Mouse (Mus musculus): ENCODE measurements around the gene Tmem8.
A peak's percentile ranks its signal among the peaks of the same experiment; 100 is the strongest.
"Not testable (repeated sequence)": the region's sequence is repeated elsewhere in the genome, so short reads cannot be mapped to it uniquely, and the experiment has no call there.

Tmem8 gene

DNA sequence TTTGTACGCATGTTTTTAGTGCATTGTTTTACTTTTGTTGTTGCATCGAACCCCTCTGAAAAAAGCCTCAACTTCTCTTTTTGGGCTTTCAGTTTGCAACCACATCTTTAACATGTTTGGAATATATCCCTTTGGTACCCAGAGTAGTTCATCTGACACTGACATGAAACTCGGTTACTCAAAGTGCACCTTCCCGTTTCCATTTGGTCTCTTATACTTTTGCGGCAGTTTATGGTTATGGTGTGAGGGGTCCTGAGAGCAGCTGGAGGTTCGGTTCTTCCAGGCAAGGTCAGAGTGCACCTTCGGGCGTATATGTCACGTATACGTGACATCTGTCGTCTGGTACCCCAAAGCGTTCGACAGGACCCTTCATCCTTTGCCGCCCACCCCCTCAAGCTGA is 348 bp upstream of the Tmem8 start:
- no peak for DNase-seq

DNA sequence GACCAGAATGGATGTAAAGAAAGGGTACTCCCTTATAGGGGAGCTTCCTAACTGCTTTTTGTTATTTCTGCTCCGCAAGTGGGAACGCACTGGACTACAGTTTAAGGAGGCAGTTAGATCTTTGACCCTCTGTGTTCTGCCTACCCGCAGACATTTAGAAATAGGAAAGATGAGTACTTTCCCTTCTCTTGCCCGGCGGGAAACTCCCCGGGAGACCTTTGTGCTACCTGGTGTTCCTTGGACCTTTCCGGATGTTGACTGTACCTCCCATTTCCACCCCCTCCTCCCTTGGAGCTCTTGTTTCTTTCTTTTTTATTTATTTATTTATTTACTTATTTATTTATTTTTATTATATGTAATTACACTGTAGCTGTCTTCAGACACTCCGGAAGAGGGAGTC is 962 bp downstream of the Tmem8 start:
- DNase-seq, result no peak

DNA sequence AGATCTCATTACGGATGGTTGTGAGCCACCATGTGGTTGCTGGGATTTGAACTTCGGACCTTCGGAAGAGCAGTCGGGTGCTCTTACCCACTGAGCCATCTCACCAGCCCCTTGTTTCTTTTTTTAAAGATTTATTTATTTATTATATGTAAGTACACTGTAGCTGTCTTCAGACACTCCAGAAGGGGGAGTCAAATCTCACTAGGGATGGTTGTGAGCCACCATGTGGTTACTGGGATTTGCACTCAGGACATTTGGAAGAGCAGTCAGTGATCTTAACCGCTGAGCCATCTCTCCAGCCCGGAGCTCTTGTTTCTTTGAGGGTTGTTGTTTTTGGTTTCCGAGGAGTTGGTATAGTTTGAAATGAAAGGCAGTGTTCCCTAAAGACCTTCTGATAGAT is 1.4 kb downstream of the Tmem8 start:
- DNase-seq, result not testable (repeated sequence)

DNA sequence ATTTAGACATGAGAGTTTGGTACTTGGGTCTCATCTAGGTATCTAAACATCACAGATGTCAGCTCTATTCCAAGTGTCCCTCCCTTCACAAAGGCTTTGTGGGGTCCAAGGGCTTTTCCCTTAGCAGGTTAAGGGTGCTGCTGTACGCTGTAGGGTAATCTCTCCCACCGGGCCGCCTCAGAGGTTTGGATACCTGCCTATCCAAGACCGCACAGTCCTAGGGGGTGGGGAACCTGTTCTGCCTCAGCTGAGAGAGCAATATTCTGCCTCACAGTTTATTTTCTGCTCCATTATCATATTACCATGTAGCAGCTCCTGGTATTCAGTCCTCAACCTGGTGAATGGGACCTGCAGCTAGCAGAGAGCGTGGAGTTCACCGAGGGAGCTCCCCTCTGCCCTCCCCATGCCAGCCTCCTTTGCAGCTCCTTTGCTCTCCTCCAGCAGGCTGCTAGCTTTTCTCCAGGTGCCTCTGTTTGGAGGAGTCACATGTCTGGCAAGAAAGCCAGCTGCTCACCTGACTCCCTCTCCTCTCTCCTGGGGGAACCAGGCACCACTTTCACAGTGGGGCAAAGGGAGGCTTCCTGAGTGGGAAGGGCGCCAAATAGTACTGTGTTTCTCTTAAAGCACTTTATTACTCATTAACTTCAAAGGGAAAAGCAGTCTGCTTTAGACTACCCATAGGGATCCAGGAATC is 2.3 kb downstream of the Tmem8 start:
- DNase-seq, result no peak

DNA sequence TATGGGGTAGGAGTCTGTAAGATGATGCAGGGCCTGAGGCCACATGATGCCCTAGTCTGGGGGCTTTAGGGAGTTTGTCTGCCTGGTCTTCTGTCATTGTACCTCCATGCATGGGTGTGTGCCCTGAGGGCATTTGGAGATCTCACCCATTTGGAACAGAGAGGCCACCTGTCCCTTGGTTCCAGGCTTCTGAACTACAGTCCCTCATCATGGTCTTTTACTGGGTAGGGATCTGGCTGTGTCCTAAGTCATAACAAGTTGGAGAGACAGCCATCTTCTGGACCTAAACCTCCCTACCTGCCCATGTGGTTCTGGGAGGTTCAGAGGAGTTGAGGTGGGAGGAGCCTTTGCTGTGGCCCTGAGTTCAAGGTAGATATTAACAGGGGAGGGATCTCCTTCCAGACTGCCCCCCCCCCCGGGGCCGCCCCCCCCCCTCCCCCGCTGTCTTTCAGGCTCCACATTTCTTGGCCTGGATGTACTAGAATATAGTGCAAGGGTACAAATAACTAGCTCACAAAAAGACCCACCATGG is 2.9 kb downstream of the Tmem8 start:
- DNase-seq, result no peak

DNA sequence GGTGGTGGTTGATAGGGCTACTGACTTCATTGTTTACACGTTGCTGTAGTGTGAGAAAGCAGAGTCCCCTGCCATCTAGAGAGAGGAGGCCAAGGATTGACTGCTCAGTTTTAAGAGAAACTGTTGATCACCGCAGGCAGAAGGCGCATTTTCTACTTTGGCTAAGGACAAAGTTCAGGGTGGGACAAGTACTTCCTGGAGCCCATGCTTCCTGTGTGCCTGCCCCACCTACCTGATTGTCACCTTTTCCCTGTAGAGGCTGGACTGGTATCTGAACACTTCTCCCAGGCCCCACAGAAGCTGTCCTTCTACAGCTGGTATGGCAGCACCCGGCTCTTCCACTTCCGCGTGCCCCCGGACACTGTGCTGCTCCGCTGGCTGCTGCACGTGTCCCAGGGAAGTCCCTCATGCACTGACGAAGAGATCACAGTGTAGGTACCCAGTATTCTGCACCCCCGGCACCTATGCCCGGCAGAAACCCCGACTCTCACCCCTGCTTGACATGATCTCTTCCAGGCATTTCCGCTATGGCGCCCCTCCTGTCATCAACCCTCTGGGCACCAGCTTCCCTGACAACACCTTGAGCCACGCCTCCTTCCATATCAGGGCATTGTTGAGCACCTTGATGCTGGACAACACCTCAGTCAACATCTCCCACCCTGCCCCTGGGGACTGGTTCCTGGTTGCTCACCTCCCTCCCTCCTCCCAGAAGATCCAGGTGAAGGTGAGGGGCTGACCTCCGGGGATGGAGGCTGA is 3.6 kb downstream of the Tmem8 start:
- DNase-seq, result no peak

DNA sequence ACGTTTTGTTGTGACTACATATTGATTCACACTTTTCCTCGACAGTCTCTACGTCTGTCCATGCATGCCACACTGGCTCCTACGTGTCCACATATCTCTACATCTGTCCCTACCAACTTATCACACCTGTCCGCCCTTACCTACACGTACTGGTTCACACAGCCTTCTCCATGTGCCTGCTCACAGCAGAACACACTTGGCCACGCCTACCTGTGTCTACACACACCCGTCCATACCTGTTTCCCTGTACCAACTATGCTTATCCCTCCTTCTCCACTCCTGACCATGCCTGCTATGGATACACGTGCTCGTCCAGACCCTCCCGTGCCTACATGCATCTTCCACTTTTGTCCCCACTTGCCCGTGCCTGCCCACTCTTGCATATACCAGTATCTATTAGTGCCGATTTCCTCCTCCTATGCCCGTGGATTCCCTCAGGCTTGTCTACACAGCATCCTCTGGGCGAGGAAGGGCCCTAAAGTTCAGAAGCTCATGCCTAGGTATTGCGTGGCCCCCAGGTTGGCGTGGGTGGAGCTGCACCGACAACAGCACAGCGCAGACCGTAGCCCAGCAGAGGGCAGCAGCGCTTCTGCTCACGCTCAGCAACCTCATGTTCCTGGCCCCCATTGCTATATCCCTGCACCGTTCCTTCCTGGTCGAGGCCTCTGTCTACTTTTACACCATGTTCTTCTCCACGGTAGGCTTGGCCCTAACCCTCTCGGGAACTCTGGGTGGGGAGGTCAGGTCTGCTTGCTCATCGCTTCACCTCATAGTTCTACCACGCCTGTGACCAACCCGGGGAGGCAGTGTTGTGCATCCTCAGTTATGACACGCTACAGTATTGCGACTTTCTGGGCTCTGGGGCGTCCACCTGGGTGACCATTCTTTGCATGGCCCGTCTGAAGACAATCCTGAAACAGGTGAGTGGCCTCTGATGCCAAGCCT is 6.9 kb downstream of the Tmem8 start:
- peak; percentile 86 for DNase-seq

DNA sequence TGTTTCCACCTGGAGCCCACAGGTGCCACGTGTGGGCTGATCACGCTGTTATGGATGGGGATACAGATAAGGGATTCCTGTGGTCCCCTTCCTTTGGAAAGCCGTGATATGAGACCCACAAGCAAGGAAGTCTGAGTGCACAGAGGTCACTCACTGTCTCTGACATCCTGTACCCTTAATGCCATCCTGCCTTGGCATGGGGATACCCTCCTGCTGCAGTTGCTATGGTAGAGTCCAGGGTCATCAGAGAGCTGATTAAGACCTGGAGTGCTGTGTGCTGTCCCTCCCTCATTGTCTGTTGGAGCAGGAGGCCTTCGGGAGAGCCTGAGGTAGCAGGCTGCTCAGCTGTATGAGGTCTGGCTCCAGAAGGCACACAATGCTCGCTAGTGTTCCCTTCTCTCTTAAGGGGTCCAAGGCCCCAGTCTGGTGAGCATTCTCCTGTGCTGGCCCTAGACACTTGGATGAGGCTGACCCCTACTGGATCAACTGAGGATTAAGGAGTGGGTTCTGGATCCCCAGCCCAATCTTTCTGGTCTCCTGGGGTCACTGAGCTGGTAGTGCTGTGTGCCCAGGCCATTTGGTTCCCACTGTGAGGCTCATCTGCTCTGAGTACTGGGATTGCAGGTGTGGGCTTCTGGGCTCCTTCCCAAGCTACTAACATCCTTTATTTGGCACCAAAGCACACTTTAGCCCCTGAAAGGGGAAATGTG is 9.5 kb downstream of the Tmem8 start:
- no peak for DNase-seq

DNA sequence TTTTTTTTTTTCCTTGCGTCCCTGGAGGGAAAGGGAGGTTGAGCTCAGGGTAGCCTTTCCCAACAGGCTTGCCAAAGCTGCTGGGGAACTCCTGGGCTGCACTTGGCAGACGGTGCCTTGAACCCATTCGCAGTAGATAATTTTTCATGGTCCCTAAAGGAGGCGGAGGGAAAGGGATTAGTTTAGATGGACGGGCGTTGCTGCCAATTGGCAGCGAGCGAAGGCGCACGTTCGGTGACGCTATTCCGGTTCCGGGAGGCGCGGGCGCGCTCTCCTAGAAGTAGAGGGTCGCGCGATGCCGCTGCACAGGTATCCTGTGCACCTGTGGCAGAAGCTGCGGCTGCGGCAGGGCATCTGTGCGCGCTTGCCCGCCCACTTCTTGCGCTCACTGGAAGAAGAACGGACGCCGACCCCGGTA is 10.2 kb downstream of the Tmem8 start, which contains the start of gene Mrpl28:
Mrpl28 (plus strand) TSS at position 234 of the 418 bp plus-strand sequence.
- DNase-seq, result peak; percentile 94

DNA sequence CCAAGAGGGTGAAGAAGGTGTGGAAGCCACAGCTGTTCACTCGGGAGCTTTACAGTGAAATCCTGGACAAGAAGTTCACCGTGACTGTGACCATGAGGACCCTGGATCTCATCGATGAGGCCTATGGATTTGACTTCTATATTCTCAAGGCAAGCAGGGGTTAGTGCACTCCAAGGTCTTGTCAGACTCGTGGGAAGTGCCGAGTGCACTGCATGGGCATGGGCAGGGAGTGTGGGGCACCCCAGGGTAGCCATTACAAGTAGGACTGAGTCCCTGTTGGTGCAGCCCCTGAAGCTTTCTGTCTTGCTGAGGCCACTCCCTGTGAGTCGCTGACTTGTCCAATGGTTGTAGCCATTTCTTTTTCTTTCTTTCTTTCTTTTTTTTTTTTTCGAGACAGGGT is 11.5 kb downstream of the Tmem8 start:
- no peak for DNase-seq

DNA sequence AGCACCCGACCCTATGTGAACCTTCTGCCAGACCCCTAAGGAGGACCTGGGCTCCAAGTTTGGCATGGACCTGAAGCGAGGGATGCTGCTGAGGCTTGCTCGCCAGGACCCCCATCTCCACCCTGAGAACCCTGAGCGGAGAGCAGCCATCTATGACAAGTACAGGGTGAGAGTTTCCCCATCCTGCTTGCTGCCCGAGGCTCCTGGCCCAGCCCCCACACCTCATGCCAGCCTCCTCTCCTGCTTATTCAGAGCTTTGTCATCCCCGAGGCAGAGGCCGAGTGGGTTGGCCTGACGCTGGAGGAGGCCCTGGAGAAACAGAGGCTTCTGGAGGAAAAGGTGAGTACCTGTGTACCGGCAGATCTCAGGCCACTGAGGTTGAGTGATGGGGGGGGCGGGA is 12.1 kb downstream of the Tmem8 start:
- DNase-seq, result no peak

DNA sequence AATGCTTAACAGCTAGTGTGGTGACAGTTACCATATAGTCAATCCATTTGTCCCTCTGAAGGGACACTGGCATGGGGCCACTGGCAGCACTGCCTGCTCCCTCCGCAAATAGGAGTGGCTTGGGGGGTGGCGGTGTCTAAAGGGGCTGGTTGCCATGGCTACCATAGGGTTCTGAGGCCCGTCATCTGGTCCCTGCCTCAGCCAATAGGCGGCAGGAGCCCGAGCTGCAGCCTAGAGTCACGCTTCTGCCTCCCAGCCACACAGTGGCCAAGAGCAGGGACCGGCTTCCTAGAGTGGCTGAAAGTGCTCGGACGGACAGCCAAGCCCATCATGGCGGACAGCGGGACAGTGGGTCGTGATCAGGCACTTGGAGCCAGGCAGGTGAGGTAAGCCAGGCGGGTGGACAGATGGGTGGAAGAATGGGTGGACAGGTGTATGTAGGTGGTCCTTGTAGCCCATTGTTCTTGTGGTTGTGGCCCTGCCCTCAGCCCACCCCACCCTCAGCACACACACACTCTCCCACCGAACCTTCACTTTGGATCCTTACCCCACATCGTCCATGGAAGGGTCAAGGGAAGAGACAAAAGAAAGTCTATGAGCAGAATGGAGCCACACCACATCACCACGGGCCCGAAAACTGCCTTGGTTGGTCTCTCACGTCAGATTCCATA is 18.1 kb downstream of the Tmem8 start:
- DNase-seq, result no peak

DNA sequence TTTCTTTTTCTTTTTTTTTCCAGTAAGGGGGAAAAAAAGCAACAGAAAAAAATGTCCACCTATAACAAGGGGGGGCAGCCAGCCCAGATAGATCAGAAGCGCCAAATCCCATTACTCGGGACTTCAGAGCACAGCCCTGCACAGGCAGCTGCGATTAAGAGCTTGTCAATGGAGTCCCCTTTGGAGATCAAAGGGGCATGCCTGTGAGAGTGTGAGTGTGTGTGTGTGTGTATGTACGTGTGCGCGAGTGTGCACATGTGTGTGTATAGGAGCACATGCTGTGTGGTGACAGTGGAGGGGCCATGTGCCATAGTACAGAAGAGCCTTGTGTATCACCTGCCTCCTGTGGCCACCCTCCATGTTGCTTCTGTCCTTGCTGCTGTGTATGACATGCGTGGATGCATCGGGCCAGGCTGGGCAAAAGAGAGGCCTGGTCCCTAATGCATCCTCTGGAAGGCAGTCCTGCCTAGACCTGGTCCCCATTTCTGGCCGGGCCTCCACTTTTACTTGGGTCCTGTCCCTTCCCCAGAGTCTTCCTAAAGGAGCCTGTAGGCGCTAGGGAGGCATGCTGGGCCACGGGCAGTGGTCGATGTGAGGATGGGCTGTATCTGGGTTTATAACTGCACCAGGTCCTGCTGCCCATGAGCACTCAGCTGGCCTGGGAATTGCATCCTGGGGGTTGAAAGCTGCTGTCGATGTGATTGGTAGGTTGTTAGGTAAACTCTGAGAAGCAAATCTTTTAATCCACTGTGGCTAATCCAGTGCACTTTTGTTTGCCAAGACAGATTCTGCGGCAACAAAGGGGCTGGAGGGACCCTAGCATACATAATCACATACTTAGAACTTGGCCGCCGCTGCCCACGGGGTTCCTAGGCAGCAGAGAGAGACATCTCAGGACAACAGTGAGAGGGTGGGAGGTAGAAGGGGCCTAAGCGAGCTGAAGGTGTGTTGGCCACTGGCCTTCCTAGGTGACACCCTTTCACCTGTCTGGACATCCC is 19.1 kb downstream of the Tmem8 start:
- no peak for DNase-seq

DNA sequence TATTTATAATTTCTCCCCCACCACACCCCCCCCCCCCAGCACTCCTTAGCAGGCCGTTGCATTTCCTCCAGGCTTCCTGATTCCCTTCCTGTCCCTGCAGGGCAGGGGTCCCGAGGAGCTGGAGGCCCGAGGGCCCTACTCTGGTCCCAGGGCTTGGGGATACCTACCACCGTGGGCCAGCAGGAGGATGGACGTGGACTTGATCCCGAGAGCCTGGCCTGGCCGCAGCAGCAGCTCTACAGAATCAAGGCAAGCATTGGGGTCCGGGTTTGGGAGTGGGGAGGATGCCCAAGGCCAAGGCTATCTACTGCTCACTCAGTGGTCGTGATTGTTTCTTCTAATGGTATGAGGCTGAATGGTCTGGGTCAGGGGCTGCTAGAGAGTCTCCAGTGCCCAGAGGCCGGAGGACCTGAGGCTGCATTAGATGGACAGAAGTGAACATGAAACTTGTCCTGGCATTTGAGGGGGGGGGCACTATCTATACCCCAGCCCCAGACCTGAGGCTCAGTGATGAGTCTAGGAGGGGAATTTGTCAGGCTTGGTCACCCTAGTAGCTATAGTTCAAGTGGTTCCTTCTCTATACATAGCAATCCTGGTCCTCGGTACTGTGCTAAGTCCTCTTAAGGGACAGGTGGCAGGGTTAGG is 24.1 kb downstream of the Tmem8 start:
- no peak for DNase-seq

DNA sequence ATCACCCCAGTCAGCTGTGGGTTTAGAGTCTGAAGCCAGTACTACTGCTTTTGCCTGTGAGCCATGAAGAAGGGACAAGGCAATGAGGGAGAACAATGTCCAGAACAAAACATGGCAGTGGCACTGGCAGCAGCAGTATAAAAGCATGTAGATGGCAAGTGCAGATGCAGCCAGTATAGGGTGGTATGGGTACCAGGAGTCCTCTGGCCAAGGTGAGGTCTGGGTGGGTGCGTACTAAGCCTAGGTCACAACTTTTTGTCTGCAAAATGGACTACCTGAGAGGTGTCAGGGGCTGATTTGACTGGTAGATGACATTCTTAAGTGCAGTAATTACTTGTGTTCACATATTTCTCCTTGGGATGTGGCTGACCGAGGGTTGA is 24.6 kb downstream of the Tmem8 start:
- no peak for DNase-seq

DNA sequence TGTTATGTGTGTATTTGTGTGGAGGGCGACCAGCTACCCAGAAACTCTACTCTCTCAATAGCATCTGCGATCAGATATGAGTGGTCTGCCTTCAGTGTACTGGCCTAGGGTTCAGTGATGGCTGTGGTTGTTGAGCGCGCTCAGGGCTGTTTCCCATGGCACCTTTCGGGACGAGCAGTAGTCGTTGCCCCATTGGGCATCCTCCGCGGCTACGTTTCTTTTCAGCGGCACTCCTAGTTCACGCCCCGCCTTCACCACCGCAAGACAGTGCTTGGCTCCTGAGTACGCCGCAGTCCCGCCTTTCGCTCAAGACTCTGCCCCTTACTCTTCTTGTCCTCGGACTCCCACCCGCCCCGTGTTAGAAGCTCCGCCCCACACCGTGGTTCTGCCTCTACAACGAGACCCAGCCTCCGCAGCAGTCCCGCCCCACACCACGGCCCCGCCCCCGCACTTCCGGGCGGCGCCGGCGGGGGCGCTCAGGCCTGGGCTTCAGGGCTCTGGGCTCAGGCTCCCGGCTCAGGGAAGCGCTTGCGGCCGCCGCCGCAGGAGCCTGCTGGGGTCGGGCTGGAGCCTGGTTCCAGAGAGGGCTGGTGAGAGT is 25.2 kb downstream of the Tmem8 start, which contains the start of gene Axin1:
Axin1 (plus strand) TSS at position 450 of the 598 bp plus-strand sequence.
- peak; percentile 96 for DNase-seq

DNA sequence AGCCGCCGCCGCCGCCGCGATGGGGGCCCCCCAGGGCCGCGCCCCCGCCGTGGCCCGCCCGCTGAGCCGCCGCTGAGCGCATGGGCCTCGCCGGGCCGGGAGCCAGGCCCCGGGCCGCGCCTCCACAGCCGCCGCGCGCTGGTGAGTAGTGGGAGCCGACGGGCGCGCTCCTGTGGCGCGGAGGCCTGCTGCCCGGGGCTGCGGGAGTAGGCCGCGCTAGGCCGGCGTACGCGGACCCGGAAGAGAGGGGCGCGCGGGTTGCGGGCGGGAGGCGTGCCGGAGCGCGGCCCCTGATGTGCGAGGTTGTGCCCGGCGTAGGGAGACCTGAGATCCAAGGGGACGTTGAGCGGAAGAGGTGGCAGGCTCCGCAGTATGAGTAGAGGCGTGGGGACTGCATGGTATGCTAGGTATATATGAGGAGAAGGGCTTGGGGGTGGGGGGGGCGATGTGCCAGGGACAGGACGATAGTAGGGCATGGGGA is 25.8 kb downstream of the Tmem8 start:
- DNase-seq, result peak; percentile 75

DNA sequence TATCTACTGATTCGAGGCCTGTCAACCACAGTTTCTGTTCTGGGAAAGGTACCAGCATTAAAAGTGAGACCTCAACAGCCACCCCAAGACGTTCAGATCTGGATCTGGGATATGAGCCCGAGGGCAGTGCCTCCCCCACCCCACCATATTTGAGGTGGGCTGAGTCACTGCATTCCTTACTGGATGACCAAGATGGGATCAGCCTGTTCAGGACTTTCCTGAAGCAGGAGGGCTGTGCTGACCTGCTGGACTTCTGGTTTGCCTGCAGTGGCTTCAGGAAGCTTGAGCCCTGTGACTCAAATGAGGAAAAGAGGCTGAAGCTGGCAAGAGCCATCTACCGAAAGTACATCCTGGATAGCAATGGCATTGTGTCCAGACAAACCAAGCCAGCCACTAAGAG is 29.7 kb downstream of the Tmem8 start:
- DNase-seq, result no peak

DNA sequence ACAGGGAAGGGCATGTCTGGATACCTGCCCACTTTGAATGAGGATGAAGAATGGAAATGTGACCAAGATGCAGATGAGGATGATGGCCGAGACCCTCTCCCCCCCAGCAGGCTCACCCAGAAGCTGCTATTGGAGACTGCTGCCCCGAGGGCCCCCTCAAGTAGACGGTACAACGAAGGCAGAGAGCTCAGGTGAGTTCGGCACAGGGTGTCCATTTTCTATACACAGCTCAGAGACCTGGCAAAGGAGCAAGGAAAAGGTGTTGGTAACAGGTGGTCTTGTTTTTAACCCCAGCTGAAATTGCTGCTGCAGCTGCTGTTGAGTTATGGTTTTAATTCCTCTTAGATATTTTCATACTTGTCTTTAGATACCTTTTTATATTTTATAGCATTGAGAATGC is 30.3 kb downstream of the Tmem8 start:
- DNase-seq, result no peak

Data from thymus, postnatal 4 days (tissue).